Mouse (Mus musculus): ENCODE data around the gene Grb2.

Gene Grb2

DNA sequence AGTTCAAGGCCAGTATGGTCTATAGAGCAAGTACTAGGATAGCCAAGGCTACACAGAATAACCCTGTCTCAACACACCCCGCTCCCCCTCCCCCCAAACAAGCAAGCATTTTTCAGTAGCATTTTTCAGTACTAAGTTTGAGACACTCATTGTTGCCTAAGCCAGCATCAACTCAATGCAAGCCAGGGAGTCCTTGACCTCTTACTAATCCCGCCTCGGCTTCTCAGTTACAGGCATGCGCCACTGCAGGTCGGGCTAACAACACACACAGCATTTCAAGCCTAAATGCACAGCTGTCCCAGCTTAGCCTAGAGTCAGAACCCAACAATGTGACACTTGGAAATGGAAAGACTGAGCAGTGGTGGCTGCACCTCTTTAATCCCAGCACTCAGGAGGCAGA lies 25.1 kb downstream of the Grb2 start:
- no peak for DNase-seq

DNA sequence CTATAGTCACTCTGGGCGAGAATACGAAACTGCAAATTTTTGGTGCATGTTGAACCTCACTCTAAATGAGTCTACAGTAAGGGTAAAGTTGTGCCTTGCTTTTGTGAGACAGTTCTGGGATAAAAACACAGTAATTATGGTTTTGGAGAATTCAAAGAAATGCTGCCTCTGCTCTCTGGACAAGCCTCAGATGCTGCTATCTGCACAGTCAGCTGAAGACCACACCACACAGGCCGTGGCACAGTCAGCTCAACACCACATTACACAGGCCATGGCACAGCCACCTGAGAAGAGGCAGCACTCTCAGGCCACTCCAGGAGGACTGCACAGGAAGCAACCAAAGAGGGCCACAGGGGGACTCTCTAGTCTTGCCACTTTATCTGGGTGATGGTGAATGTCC lies 26.0 kb downstream of the Grb2 start:
- DNase-seq = no peak

- DNase-seq = no peak
Observed at GRCm38 (mm10) chr11:115679554-115680238, 28.7 kb downstream of the Grb2 start.

- no peak for DNase-seq
Observed at GRCm38 (mm10) chr11:115678861-115679260, 29.5 kb downstream of the Grb2 start.

GRCm38 (mm10) chr11:115677511-115677910 lies 30.9 kb downstream of the Grb2 start:
- DNase-seq = no peak

DNA sequence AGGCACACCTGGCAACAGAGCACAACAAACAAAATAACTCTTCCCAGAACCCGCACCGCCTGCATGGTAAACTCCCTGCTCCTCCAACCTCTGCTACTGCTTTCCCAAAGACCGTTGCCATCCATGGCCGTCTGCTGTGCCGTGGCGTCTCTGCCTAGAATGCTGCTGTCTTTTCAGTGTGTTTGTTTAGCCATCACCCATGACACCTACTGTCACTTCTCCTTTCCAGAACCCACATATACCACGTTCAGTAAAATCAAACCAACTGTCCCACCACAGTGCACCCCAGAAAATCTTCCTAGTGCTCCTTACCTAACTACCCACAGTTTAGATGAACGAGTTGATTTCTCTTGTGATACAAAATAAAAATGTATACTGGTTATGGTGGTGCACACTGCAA lies 31.7 kb downstream of the Grb2 start:
- DNase-seq = no peak

DNA sequence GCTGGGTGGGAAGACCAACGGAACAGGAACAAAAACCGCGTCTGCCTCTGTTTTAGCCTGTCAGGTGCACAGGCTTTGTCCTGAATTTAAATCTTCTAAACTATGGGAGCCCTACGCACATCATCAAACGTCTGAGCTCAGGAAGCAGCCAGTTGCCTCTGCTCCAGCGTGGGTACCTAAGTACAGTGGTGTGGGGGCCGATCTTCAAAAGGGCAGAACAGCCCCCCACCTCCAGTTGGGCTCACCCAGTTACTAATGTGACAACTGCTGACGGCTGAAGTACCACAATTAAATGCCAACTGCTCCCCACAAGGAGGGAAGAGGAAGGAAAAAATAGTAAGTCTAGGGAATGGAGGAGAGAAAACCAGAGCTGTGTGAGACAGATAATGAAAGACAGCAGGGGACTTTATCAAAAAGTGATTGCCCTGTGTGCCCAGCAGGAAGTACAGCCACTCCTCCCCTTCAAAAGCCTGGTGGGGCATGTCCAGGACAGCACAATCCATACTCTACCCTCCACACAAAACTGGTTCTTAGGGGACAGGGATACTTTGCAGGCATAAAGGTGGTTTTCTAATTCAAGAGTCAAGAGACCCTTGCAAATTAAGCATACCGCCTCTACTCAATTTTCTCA lies 34.0 kb downstream of the Grb2 start:
- DNase-seq = no peak

- no peak for DNase-seq
Observed at GRCm38 (mm10) chr11:115673471-115674234, 34.7 kb downstream of the Grb2 start.

DNA sequence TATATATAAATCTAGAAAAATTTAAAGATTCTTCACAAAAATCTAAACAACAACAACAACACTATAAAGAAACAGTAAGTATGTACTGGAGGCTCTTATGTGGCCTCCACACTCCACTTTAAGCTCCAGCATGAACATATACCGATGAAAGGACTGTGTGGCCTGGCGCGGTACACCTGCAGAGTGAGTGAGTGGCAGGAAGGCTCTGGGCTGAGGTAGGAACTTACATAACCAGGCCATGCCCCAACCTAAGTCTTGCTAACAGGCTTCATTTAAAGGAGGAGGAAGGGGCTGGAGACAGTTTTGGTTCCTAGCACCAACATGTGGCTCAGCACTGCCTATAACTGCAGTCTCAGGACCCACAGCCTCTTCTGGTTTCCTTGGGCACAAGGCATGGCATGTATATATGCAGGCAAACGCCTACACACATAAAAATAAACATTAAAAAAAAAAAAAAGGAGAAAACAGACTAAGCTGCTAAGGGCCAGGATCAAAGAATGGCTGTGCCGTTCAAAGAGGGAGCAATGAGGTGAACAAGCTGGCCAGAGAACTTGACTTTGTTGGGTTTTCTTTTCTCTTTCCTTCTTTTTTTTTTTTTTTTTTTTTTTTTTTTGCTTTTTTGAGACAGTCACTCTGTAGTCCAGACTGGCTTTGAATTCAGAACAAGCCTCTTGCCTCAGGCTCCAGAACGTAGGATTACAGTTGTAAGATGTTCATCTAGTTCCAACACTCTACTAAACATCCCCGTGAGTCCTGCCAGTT lies 36.0 kb downstream of the Grb2 start:
- DNase-seq = no peak

DNA sequence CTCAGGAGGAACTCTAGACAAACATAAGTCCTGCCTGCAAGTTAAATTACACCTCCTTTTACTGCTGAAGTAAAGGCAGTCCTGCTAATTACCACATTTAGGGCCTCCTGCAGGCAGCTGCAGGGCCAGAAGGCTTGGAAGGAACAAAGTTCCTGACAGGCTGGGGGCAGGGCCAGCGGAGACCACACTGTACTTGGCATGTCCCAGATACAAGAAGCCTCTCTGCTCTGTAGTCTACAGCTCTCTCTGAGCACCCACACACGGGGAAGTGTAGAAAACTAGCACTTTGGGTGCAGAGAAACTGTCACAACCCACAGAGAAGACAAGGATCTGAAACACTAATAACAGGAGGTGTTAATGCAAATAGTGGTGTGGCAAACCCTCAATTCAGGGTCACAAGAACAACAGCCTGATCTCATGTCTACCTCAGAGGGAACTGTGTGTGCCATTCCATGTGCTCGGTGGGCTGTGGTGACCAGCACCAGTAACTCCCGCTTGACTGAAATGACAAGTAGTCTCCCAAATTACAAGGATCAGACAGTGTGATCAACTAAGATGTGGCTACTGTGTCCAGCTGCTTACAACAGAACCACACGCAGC lies 37.8 kb downstream of the Grb2 start:
- DNase-seq = peak; percentile 45

GRCm38 (mm10) chr11:115663676-115664335 lies 44.6 kb downstream of the Grb2 start:
- no peak for DNase-seq

DNA sequence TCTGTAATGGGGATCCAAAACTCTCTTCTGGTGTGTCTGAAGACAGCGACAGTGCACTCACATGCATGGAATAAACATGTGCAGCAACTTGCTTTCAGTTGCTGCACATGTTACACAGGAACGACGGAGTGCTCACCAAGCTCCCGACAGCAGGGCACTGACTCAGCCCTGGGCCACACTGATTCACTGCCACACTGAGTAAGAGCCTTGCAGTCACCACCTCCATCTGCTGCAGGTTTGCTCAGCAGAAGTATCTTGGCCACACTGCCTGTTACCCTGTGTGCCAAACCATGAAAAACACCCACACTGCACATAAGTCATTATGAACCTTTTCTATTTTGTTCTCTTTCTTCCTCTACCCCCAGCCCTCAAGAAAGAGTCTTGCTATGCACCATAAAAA lies 48.0 kb downstream of the Grb2 start:
- no peak for DNase-seq

GRCm38 (mm10) chr11:115658521-115658920 lies 49.9 kb downstream of the Grb2 start:
- DNase-seq = no peak

- DNase-seq = no peak
Observed at GRCm38 (mm10) chr11:115654128-115654527, 54.3 kb downstream of the Grb2 start.

DNA sequence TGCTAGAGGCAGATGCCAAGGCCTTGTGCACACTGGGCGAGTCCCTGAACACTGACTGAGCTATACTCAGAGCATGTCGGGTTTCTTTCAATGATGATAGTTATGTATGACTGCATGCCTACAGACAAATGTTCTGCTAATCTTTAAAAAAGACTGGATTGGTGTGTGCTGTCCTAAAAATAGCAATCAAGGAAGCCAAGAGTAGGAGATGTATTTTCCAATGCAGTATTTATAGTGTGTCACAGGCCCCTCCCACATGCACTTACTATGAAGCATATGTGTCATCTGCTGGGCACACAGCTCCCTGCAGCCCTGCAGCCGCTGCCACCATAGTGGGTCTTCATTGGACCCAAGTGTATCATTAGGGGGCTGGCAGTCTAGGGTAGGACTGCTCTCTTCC lies 55.2 kb downstream of the Grb2 start:
- DNase-seq = no peak

DNA sequence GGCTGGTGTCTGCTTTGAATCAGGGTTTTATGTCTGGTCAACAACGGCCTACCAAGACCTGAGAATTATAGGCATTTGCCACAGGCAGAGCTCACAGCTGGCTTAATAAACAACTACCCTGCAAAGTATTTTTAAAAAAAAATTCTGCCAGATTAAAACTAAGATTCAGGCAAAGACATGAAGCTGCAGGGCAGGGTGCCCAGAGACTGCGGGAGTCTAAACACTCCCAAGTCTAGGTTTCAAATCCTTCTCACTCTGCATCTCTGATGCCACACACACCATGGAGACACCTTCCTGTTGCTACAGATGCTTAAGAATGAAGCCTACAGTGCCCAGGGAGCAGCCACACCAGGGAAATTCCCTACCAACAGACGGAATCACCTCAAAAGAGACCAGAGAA lies 56.7 kb downstream of the Grb2 start:
- DNase-seq = no peak

GRCm38 (mm10) chr11:115649706-115650105 lies 58.7 kb downstream of the Grb2 start:
- DNase-seq = no peak

- peak; percentile 79 for DNase-seq
Observed at GRCm38 (mm10) chr11:115647459-115647858, 60.9 kb downstream of the Grb2 start.

- no peak for DNase-seq
Observed at GRCm38 (mm10) chr11:115646439-115646838, 62.0 kb downstream of the Grb2 start.

DNA sequence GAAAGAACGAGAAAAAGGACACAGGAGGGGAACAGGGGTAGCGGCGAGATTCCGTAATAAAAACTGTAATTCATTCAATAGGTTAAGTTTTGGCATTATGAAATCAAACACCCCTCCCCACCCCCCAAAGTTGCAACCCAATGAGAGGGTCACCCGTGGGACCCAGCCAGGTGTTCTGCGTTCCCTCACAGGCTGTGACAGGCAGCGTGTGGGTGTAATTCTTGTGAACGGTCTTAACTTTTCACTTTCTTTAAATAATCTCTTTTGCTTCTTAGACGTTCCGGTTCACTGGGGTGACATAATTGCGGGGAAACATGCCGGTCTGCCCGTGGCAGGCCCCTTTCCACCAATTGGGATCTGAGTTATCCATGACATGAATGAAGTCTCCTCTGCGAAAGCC lies 62.9 kb downstream of the Grb2 start:
- peak; percentile 33 for DNase-seq

DNA sequence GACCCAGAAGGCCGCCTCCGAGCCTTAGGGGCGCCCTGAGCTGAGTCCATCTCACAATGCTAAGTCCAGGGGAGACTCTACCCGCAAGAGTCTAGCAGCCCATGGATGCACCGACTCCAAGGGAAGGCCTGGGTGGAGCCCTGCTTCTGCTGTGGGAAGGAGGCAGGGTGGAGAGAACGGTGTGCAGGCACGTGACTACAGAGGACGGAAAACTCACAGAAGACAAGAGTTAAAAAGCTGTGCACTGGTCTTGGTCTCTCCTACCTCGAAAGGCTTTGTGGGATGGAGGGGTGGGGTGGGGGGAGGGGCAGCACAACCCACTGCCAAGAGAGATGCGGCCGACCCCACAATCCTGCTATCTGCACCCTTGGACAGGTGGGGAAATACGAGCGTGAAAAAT lies 64.1 kb downstream of the Grb2 start:
- no peak for DNase-seq

DNA sequence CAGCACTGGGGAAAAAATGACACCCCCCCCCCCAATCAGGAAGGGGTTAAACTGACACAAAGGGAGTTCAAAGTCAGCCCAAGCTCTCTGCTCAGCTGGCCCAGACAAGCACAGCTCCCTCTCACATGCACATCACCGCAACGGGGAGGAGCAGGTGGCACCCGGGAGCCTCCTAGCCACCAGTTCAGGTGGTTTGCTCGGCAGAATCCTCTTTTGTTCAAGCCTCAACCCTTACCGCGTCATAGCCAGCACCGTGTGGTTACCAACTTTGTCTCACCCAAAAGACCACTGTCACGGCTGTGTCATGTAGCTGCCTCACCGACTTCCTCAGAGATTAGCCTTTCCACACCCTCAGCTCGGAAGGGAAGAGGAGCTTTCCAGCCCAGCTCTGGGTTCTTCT lies 65.1 kb downstream of the Grb2 start:
- no peak for DNase-seq
